Mouse (Mus musculus): ENCODE measurements at regions not wholly inside any gene's neighbourhood (a gene's known extent, or its start where the extent isn't known, plus 50 kb on each side); places are given as distances from the start of the nearest gene placed in this dataset.

GRCm38 (mm10) chr13:32541611-32542010 lies 203.1 kb upstream of the Gmds start:
- DNase-seq (ENCODE audit: low read depth, low spot score) = no peak

- DNase-seq (ENCODE audit: low read depth, low spot score) = no peak
Observed at GRCm38 (mm10) chr13:32536241-32536640, 197.7 kb upstream of the Gmds start.

GRCm38 (mm10) chr13:32535602-32536001 lies 197.1 kb upstream of the Gmds start:
- no peak for DNase-seq (ENCODE audit: low read depth, low spot score)

- DNase-seq (ENCODE audit: low read depth, low spot score) = no peak
Observed at GRCm38 (mm10) chr13:32530926-32531512, 192.5 kb upstream of the Gmds start.

GRCm38 (mm10) chr13:32518611-32519344 lies 180.2 kb upstream of the Gmds start:
- DNase-seq (ENCODE audit: low read depth, low spot score) = no peak

GRCm38 (mm10) chr13:32517514-32517913 lies 179.0 kb upstream of the Gmds start:
- DNase-seq (ENCODE audit: low read depth, low spot score) = no peak

GRCm38 (mm10) chr13:32509231-32510023 lies 170.9 kb upstream of the Gmds start:
- no peak for DNase-seq (ENCODE audit: low read depth, low spot score)

GRCm38 (mm10) chr13:32508447-32508846 lies 169.9 kb upstream of the Gmds start:
- DNase-seq (ENCODE audit: low read depth, low spot score) = no peak

GRCm38 (mm10) chr13:32507825-32508224 lies 169.3 kb upstream of the Gmds start:
- no peak for DNase-seq (ENCODE audit: low read depth, low spot score)

- no peak for DNase-seq (ENCODE audit: low read depth, low spot score)
Observed at GRCm38 (mm10) chr13:32498205-32498790, 159.8 kb upstream of the Gmds start.

GRCm38 (mm10) chr13:32496263-32496662 lies 157.7 kb upstream of the Gmds start:
- DNase-seq (ENCODE audit: low read depth, low spot score) = no peak

GRCm38 (mm10) chr13:32495063-32495462 lies 156.5 kb upstream of the Gmds start:
- DNase-seq (ENCODE audit: low read depth, low spot score) = no peak

- no peak for DNase-seq (ENCODE audit: low read depth, low spot score)
Observed at GRCm38 (mm10) chr13:32493806-32494205, 155.3 kb upstream of the Gmds start.

- no peak for DNase-seq (ENCODE audit: low read depth, low spot score)
Observed at GRCm38 (mm10) chr13:32493309-32493708, 154.8 kb upstream of the Gmds start.

- no peak for DNase-seq (ENCODE audit: low read depth, low spot score)
Observed at GRCm38 (mm10) chr13:32492566-32492965, 154.0 kb upstream of the Gmds start.

GRCm38 (mm10) chr13:32481444-32482058 lies 143.0 kb upstream of the Gmds start:
- no peak for DNase-seq (ENCODE audit: low read depth, low spot score)

GRCm38 (mm10) chr13:32480029-32480428 lies 141.5 kb upstream of the Gmds start:
- DNase-seq (ENCODE audit: low read depth, low spot score) = no peak

- DNase-seq (ENCODE audit: low read depth, low spot score) = no peak
Observed at GRCm38 (mm10) chr13:32479118-32479818, 140.7 kb upstream of the Gmds start.

GRCm38 (mm10) chr13:32465787-32466186 lies 127.2 kb upstream of the Gmds start:
- no peak for DNase-seq (ENCODE audit: low read depth, low spot score)

GRCm38 (mm10) chr13:32465041-32465682 lies 126.6 kb upstream of the Gmds start:
- no peak for DNase-seq (ENCODE audit: low read depth, low spot score)

Data from telencephalon, adult 2 months (tissue).